Mouse (Mus musculus) midbrain, embryonic 10.5 days (tissue): ENCODE data around the gene Gm17509. TPM values are rescaled to one million over a fixed set of nuclear protein-coding genes. Genes with fewer than 3 reads are reported as not detected.
A peak's percentile ranks its signal among the peaks of the same experiment; 100 is the strongest.

Source experiments
- DNase-seq: peaks from one replicate; pipeline ENCODE4 v3.0.0-alpha.2; 2017; ENCODE audit warnings: low spot score
- H3K27ac ChIP-seq: fragments of 300-500 bp; sonication (generic); replicated peaks from 2 replicates; pipeline ENCODE4 v1.5.1; 2016; ENCODE audit warnings: mild to moderate bottlenecking
- H3K27me3 ChIP-seq: fragments of 300-500 bp; sonication (generic); 2 replicates; pipeline ENCODE4 v1.6.1; 2016; ENCODE audit warnings: low read depth, mild to moderate bottlenecking; ENCODE audit not compliant: poor library complexity, severe bottlenecking
- H3K36me3 ChIP-seq: fragments of 300-500 bp; sonication (generic); 2 replicates; pipeline ENCODE4 v1.6.1; 2016; ENCODE audit warnings: mild to moderate bottlenecking, moderate library complexity
- H3K4me1 ChIP-seq: fragments of 300-500 bp; sonication (generic); 2 replicates; pipeline ENCODE4 v1.6.1; 2016
- H3K4me3 ChIP-seq: fragments of 300-500 bp; sonication (generic); 2 replicates; pipeline ENCODE4 v1.5.1; 2016; ENCODE audit warnings: mild to moderate bottlenecking, moderate library complexity
- H3K9me3 ChIP-seq: fragments of 300-500 bp; sonication (generic); replicated peaks from 2 replicates; pipeline ENCODE4 v1.6.1; 2016; ENCODE audit warnings: mild to moderate bottlenecking
- WGBS: fragments of 180-500 bp; shearing (Covaris S2); methylation state at CpG from one replicate; pipeline ENCODE4 v1.1.7; 2016; 5-methylcytosine and 5-hydroxymethylcytosine counted together
- polyA plus RNA-seq: library from polyadenylated mRNA; unstranded; fragments of >200 nt; fragmentation: Nextera tagmentation; extraction: Ambion mirVana; gene quantifications from 2 replicates; pipeline ENCODE4 v1.2.1, GENCODE M21; 2016

Gene Gm17509
- 1.1 and 1.4 TPM in 2 replicates for polyA plus RNA-seq

DNA sequence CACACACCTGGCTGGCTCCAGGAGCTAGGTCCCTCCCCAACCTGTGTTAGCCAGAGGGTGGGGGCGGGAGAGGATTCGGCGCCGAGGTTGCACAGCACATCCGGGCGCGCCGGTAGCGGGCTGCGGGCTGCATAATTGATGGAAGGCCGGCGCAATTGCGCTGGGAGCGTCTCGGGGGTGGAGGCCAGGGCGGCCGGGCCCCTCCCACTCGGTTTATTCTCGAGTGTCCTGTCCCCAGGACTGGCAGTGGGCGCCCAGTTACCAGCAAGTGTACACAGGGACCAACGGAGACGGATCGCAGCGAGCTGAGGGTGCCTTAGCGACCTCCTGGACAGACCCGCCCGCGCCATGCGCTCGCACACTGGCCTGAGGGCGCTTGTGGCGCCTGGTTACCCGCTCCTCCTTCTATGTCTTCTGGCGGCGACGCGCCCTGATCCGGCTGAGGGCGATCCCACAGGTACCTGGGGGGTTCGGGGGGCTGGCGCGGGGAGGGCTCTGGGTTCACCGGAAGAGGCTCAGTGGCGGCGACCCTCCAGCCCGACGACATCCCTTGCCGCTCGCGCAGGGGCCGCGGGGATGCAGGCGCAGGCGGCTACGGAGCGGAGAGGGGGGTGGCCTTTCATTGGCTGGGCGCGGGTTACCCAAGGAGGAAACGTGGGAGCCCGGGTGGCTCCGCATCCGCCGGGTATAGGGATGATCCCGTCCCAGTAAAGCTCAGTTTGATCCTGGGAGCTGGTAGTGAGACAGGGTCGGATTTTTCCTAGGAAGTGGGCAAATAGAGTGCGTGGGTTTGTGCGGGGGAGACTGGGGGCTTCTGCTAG, at the start of gene Gm17509:
Gene Gm17509, minus strand, starts transcription at position 575 of the 821 bp plus-strand sequence.
- Histone ChIP-seq H3K9me3 (no peaks in the 10 kb centered on the region), H3K27ac (peak within 1 kb of the TSS; percentile 98), H3K4me3 (peak within 1 kb of the TSS; percentile 86), H3K4me1 (peaks cover 49% of the 10 kb centered on the region), H3K36me3 (peaks cover 2% of the 10 kb centered on the region; the same call in 1 of the 2 replicates), H3K27me3 (peaks cover 7% of the 10 kb centered on the region; the same call in 1 of the 2 replicates)
- WGBS: under 1% methylated on average over 67 of the region's 67 CpGs
- peak; percentile 84 for DNase-seq

DNA sequence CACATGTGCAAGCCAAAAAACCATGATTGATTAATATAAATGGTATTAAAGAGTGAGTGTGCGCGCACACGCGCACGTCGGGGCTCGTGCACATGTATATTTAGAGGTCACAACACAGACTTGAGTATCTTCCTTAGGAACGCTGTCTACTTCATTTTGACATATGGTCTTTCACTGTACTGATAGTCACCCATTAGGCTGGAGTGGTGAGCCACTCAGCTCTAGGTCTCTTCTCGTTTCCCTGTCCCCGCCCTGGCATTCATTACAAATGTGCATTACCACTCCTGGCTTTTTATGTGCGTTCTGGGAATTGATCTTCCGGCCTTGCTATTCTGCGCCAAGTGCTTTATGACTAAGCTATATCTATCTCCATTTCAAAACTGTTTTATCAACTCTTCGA, 47.1 kb upstream of the Gm17509 start:
- Histone ChIP-seq H3K9me3 (no peaks in the 10 kb centered on the region), H3K36me3 (peaks cover 55% of the 10 kb centered on the region), H3K27me3 (no peaks in the 10 kb centered on the region), H3K27ac (no peak overlapping the region), H3K4me3 (no peak overlapping the region), H3K4me1 (peaks cover 7% of the 10 kb centered on the region; the same call in 1 of the 2 replicates)
- no peak for DNase-seq
- 93% methylated on average over 14 of the region's 14 CpGs for WGBS

DNA sequence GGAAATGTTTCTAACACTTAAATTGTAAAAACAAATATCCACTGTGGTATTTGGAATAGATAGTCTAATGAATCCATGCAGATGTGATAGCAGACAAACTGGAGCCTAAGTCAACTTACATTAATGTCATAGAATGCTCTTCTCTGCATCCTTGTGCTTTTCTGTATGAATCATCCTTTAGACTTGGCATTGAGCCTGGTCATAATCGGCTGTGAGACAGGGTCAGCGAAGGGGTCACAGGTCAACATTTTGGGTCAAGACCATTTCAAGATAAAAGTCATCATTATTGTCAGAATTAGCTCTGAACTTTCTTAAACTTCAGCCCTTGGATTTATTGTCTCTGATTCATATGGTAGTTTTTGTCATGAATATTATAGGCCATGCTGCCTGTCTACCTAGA, 45.3 kb upstream of the Gm17509 start:
- Histone ChIP-seq H3K36me3 (peaks cover 54% of the 10 kb centered on the region), H3K27me3 (no peaks in the 10 kb centered on the region), H3K9me3 (no peaks in the 10 kb centered on the region), H3K4me1 (peaks cover 7% of the 10 kb centered on the region; the same call in 1 of the 2 replicates), H3K27ac (no peak overlapping the region), H3K4me3 (no peak overlapping the region)
- 73% methylated on average over 2 of the region's 2 CpGs for WGBS
- DNase-seq: no peak

DNA sequence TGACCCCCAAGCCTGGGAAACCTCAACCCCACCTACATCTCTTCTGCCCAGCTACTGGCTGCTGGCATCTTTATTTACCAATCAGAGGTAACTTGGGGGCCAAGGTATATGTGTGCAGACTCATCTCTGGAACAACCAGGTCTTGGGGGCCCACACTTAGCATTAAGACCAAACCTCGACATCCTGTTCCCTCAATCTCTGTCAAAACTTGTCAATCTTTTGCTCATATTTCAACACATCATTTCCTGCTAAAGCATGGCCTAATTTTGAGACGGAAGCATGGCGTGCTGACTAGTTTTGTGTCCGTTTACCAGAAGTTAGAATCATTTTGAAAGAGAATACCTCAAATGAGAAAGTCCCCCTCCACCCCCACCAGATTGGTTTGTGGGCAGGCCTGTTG, 39.8 kb upstream of the Gm17509 start:
- peaks cover 2% of the 10 kb centered on the region; the same call in 1 of the 2 replicates for H3K4me1 ChIP-seq
- no peak for DNase-seq
- H3K36me3 ChIP-seq: peaks cover 42% of the 10 kb centered on the region
- no peak overlapping the region for H3K4me3 ChIP-seq
- WGBS: 92% methylated on average over 4 of the region's 4 CpGs
- no peak overlapping the region for H3K27ac ChIP-seq
- H3K27me3 ChIP-seq: no peaks in the 10 kb centered on the region
- H3K9me3 ChIP-seq: no peaks in the 10 kb centered on the region

DNA sequence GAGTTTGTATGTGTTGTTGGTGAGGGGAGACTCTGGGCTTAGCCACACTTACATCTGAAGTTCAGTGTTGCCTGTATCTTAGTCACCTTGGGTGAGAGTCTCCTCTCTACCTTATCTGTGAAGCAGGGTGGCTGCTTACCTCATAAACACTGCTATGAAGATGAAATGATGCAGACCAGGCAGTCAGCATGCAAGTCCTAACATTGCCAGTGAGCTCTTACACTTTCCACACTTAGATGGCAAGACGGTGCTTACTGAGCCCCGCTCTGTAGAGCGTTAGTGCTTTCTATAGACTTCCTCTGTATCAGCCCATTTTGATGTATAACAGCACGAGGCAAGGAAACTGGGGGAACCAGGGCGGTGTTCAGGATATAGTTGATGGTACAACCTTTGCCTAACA, 21.7 kb upstream of the Gm17509 start:
- Histone ChIP-seq H3K9me3 (no peaks in the 10 kb centered on the region), H3K36me3 (0 out of 2 replicates have a peak, but pooled peaks cover 7% of the 10 kb centered on the region), H3K27ac (no peak overlapping the region), H3K27me3 (no peaks in the 10 kb centered on the region), H3K4me1 (peaks cover 12% of the 10 kb centered on the region; the same call in 1 of the 2 replicates), H3K4me3 (no peak overlapping the region)
- no peak for DNase-seq
- 94% methylated on average over 5 of the region's 5 CpGs for WGBS

DNA sequence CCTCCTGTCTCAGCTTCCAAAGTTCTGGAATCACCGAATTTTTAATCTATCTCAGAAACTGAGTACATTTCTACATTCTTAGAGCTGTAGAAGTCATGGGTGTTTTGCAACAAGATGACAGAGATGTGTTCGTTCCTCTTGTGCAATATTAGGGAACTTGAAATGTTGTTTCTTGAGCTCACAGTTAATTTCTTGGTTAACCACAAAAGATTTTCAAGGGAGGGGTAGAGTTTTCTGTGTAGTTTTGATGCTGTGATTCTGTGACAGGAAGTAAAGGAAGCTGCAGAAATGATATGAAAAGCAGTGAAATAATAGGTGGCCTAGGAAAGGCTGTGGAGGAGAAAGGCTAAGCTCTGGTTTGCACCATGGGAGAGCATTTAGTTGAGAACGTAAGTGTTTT, 21.2 kb upstream of the Gm17509 start:
- 91% methylated on average over 3 of the region's 3 CpGs for WGBS
- Histone ChIP-seq H3K27me3 (no peaks in the 10 kb centered on the region), H3K4me1 (peaks cover 9% of the 10 kb centered on the region; the same call in 1 of the 2 replicates)

DNA sequence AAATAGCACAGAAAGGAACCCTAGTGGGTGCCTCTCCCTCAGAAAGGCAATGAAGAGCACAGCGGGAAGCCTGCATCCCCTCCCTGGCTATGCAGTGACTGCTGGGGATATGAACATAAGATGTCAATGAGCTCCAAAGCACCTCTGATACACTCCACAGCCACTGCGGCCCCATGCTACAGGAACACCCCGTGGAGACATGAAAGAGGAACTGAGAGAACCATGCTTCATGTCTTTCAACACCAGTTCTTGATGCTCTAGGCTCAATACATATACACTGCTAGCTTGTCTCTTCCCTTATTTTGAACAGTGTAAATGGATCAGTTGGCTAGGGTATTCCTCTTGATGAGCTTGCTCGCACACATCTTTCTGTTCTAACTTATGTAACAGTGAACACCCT, 16.2 kb upstream of the Gm17509 start:
- WGBS: 88% methylated on average over 4 of the region's 4 CpGs
- Histone ChIP-seq H3K4me1 (peaks cover 20% of the 10 kb centered on the region), H3K36me3 (peaks cover 19% of the 10 kb centered on the region), H3K4me3 (no peak overlapping the region), H3K27ac (0 out of 2 replicates have a peak overlapping the region, but pooled peaks have one; percentile 38), H3K27me3 (no peaks in the 10 kb centered on the region), H3K9me3 (no peaks in the 10 kb centered on the region)
- no peak for DNase-seq

More for the DNA sequence above, 21.2 kb upstream of the Gm17509 start:
- H3K27ac ChIP-seq: no peak overlapping the region
- no peak overlapping the region for H3K4me3 ChIP-seq
- no peak for DNase-seq
- H3K36me3 ChIP-seq: 0 out of 2 replicates have a peak, but pooled peaks cover 7% of the 10 kb centered on the region
- H3K9me3 ChIP-seq: no peaks in the 10 kb centered on the region

DNA sequence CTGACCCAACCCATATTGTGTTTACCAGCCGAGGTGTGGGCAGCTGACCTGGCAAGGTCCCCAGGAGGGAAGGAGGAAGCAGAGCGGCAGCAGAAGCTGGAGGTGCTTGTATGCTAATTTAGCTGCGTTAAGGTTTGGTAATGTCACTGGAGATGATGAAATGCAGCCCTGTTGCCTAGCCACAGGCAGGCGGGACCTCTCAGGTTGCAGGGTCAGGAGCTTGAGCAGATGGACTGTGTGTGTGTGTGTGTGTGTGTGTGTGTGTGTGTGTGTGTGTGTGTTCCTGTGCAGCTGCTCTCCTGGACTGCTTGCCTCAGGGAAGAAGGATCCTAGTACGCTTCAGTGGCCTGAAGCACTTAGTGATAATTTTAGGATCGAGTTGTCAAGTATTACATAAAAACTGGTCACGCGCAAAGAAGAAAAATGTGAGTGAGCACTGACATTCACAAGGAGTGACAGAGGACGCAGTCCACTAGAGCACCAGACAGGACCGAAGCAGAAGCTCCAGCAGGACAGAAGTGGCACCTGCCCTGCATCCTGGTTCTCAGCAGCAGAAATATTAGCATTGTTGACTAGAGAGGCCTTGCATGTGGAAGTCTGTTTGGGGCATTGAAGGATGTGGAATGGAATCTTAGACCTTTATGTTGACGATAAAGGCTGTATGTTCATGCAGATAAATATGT, 14.8 kb upstream of the Gm17509 start:
- DNase-seq: peak; percentile 51
- WGBS: 66% methylated on average over 11 of the region's 11 CpGs
- H3K4me3 ChIP-seq: no peak overlapping the region
- H3K9me3 ChIP-seq: no peaks in the 10 kb centered on the region
- H3K4me1 ChIP-seq: peaks cover 23% of the 10 kb centered on the region
- peaks cover 19% of the 10 kb centered on the region for H3K36me3 ChIP-seq
- no peaks in the 10 kb centered on the region for H3K27me3 ChIP-seq
- peak overlapping the region; percentile 71 for H3K27ac ChIP-seq

DNA sequence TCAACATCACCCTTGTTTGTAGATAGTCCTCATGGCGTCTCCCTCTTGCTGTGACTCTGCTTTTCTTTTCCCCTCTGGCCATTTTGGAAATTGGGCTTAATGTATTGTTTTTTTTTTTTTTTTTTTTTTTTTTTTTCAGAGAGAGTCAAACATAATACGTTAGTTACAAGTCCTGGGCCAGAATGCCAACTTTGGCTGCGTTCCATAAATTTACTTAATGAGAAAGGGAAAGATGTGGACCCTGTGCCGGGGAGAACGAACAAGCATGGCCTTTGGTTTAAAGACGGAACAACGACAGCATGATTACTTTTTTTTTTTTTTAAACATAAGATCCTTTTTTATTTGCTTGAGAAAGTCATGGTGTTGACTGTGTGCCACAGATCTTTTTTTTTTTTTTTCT, 13.6 kb upstream of the Gm17509 start:
- 82% methylated on average over 7 of the region's 7 CpGs for WGBS
- peaks cover 19% of the 10 kb centered on the region for H3K36me3 ChIP-seq
- no peak overlapping the region for H3K4me3 ChIP-seq
- peaks cover 23% of the 10 kb centered on the region for H3K4me1 ChIP-seq
- H3K27me3 ChIP-seq: no peaks in the 10 kb centered on the region
- no peaks in the 10 kb centered on the region for H3K9me3 ChIP-seq
- no peak for DNase-seq
- no peak overlapping the region for H3K27ac ChIP-seq

DNA sequence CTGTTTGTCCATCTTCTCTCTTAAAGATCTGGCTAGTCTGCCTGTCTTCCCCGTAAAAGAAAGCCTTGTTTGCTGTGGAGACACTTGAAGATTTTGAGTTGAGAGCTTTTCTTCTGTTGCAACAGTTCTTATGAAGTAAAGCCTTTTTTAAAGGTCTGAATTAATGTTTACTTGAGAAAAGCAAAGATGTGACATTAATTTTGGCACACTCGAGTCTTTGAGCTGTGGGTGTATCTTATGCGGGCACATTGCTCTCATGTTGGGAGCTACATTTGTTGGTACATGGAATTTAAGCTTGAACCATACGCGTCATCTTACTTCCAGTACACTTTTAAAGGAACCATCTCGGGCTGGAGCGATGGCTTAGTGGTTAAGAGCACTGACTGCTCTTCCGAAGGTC, 12.9 kb upstream of the Gm17509 start:
- 91% methylated on average over 8 of the region's 8 CpGs for WGBS
- H3K36me3 ChIP-seq: peaks cover 21% of the 10 kb centered on the region

DNA sequence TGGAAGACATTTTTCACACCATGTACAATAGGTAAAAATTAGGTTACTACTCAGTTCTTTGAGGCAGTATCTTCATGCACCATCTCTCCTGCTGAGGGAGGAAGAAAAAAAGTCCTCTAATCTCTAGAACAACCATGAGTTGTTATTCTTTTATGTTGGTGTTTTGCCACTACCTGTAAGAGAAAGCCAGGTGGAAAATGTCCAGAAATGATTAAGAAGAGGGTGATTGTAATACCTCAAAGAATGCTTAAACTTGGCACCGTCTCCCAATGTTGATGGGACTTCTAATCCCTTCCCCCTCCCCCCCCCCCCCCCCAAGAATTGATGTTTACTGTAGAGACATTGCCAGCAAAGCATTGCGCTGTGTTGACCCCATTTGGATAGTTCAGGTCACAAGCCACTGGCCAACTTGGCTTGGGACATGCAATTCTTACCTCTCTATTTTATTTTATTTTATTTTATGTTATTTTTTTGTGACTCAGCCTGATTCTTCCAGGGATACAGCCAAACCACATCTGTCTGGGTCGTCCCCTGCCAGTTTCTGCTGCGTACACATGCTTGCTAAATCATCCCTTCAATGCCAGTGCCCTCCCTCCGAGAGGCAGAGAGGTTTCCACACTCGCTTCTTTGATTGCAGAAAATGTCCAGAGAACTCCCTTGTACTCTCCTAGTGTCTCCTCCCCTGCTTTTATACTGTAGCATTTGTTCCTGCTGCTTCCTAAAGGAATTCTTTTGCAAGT, 9.7 kb upstream of the Gm17509 start:
- peaks cover 10% of the 10 kb centered on the region for H3K4me1 ChIP-seq
- H3K36me3 ChIP-seq: peaks cover 22% of the 10 kb centered on the region
- H3K27me3 ChIP-seq: no peaks in the 10 kb centered on the region
- no peak overlapping the region for H3K4me3 ChIP-seq
- 89% methylated on average over 6 of the region's 6 CpGs for WGBS
- H3K27ac ChIP-seq: no peak overlapping the region
- no peaks in the 10 kb centered on the region for H3K9me3 ChIP-seq
- DNase-seq: no peak

More for the DNA sequence above, 12.9 kb upstream of the Gm17509 start:
- Histone ChIP-seq H3K27ac (no peak overlapping the region), H3K4me1 (peaks cover 23% of the 10 kb centered on the region), H3K9me3 (no peaks in the 10 kb centered on the region), H3K4me3 (no peak overlapping the region), H3K27me3 (no peaks in the 10 kb centered on the region)
- no peak for DNase-seq

DNA sequence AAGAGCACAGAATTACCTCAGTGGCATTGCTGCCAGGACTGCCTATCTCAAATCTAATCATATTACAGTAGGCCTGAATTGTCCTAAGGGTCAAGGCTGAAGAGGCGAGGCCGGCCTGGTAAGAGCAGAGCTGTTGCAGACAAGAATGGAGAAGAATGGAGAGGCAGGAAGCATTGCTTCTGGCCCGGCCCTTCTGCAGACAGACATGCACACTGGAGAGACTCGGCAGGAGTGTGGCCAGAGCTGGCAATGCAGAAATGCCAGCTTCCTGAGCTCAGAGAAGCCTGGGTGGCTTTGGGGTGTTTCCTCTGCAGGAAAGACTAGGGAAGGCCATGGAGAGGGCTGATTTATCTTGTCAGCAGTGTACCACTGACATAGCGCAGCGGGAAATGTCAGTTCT, 4.7 kb upstream of the Gm17509 start:
- no peak for DNase-seq
- no peak overlapping the region for H3K27ac ChIP-seq
- no peaks in the 10 kb centered on the region for H3K27me3 ChIP-seq
- no peak overlapping the region for H3K4me3 ChIP-seq
- peaks cover 13% of the 10 kb centered on the region for H3K36me3 ChIP-seq
- WGBS: 81% methylated on average over 6 of the region's 6 CpGs
- peaks cover 19% of the 10 kb centered on the region for H3K4me1 ChIP-seq
- no peaks in the 10 kb centered on the region for H3K9me3 ChIP-seq
